Mouse (Mus musculus) intestine, embryonic 14.5 days (tissue): ENCODE data around the gene Srms. TPM values are rescaled to one million over a fixed set of nuclear protein-coding genes. Genes with fewer than 3 reads are reported as not detected.

Experiments used
- ATAC-seq: fragments of 200-750 bp; cut with Nextera tagmentation; replicated peaks from 2 replicates; pipeline ENCODE4 v1.8.0; 2017; ENCODE audit warnings: low read depth, moderate number of reproducible peaks, moderate TSS enrichment, moderate library complexity; ENCODE audit not compliant: low FRiP score, low TSS enrichment
- DNase-seq: peaks from one replicate; pipeline ENCODE4 v3.0.0-alpha.2; 2018; ENCODE audit warnings: low spot score
- H3K27ac ChIP-seq: fragments of 300-500 bp; sonication (generic); 2 replicates; pipeline ENCODE4 v1.5.1; 2014; ENCODE audit warnings: low read depth, mild to moderate bottlenecking, control low read depth
- H3K27me3 ChIP-seq: fragments of 300-500 bp; sonication (generic); replicated peaks from 2 replicates; pipeline ENCODE4 v1.6.1; 2014; ENCODE audit warnings: low read length, control low read depth; ENCODE audit not compliant: control insufficient read depth, insufficient read depth
- H3K36me3 ChIP-seq: fragments of 300-500 bp; sonication (generic); 2 replicates; pipeline ENCODE4 v1.6.1; 2014; ENCODE audit warnings: low read length, control low read depth; ENCODE audit not compliant: control insufficient read depth, insufficient read depth
- H3K4me1 ChIP-seq: fragments of 300-500 bp; sonication (generic); replicated peaks from 2 replicates; pipeline ENCODE4 v1.6.1; 2014; ENCODE audit warnings: low read length, control low read depth, mixed read lengths; ENCODE audit not compliant: control insufficient read depth, insufficient read depth
- H3K4me2 ChIP-seq: fragments of 300-500 bp; sonication (generic); 2 replicates; pipeline ENCODE4 v1.6.1; 2014; ENCODE audit warnings: low read length
- H3K4me3 ChIP-seq: fragments of 300-500 bp; sonication (generic); 2 replicates; pipeline ENCODE4 v1.5.1; 2014; ENCODE audit warnings: low read depth, low read length, control low read depth, mixed read lengths
- H3K9ac ChIP-seq: fragments of 300-500 bp; sonication (generic); 2 replicates; pipeline ENCODE4 v1.6.1; 2014; ENCODE audit warnings: mild to moderate bottlenecking, low read length
- H3K9me3 ChIP-seq: fragments of 300-500 bp; sonication (generic); 2 replicates; pipeline ENCODE4 v1.6.1; 2016; ENCODE audit warnings: low read length, control low read depth; ENCODE audit not compliant: control insufficient read depth
- WGBS: fragments of 180-500 bp; shearing (Covaris S2); extraction: QIAGEN DNeasy Blood & Tissue Kit; methylation state at CpG from one replicate; pipeline ENCODE4 v1.1.7; 2014; 5-methylcytosine and 5-hydroxymethylcytosine counted together
- polyA plus RNA-seq: library from polyadenylated mRNA; unstranded; fragments of >200 nt; fragmentation: Nextera tagmentation; extraction: Ambion mirVana; gene quantifications from 2 replicates; pipeline ENCODE4 v1.2.1, GENCODE M21; 2014

The Srms gene
- polyA plus RNA-seq, 1 experiment from 2014 or later = 0.09 TPM

DNA sequence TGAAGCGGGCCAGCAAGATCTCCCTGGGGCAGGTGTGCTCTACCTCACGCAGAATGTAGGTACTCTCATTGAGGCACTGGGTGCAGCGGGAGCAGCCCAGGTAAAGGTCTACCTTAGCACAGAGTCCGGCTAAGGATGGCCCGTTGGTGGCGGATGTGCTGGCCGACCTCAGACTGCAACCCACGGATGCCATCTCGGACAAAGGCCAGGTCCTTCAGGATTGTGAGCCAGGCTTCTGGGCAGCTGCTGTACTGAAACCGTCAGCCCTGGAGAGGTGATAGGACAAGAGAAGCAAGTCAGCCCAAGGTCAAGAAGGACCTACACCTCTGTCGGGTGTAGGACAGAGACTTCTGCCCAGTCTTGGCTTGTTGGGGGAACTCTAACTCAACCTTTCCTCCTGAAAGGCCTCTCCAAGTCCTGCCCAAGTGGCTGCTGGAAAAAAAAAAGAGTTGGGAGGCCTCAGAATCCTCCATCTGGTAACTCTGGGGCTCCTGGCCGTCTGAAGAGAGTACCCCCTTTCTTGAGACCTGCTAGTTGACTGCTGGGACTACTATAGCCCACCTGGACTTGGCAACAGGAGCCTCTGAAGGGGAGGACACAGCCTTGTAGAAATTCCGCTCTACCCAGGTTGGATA is 27.9 kb upstream of the Srms start:
- Histone ChIP-seq H3K27me3 (no peaks in the 10 kb centered on the region), H3K4me2 (peak overlapping the region; percentile 72), H3K27ac (no peak overlapping the region), H3K4me1 (peaks cover 15% of the 10 kb centered on the region; the same call in 1 of the 2 replicates), H3K9ac (no peak overlapping the region), H3K4me3 (no peak overlapping the region), H3K9me3 (no peaks in the 10 kb centered on the region), H3K36me3 (peaks cover 4% of the 10 kb centered on the region)
- 90% methylated on average over 13 of the region's 13 CpGs for whole genome bisulfite sequencing
- DNase-seq = no peak
- no peak for ATAC-seq

DNA sequence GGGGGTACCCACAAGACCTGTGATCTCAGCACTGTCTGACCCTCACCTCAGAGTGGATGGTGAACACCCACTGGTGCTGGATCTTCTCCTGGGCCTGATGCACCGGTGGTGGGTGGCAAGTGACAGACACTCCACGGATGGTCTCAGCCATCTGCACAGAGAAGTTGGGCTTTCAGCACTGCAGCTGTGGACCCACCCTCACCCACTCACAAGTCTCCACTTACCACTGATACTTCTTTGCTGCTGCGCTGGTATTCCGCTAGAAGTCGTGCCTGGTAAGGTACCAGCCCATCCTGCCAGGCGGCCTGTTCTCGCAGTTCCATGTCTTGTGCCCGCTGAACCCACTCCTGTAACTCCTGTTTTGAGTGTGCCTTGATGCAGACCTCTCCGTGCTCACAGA is 26.3 kb upstream of the Srms start:
- Histone ChIP-seq H3K9me3 (no peaks in the 10 kb centered on the region), H3K27ac (no peak overlapping the region), H3K36me3 (peaks cover 7% of the 10 kb centered on the region), H3K27me3 (no peaks in the 10 kb centered on the region), H3K4me3 (no peak overlapping the region), H3K9ac (no peak overlapping the region), H3K4me1 (peaks cover 15% of the 10 kb centered on the region; the same call in 1 of the 2 replicates), H3K4me2 (no peak overlapping the region)
- no peak for ATAC-seq
- 94% methylated on average over 9 of the region's 9 CpGs for WGBS
- DNase-seq = no peak

DNA sequence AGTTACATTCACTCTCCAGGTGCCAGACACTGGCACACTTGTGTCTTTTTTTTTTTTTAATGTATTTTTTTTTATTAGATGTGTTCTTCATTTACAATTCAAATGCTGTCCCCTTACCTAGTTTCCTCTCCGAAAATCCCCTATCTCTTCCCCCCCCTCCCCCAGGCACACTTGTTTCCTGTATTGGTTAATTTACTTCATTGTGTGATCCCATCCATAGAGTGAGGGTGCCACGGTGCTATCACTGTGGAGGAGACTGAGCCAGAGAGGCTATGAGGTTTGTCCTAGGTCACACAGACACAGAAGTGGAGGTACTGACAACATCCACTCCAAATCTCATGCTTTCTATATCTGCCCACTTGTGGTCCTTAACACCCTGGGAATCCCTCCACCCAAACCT is 25.9 kb upstream of the Srms start:
- DNase-seq (no peak), ATAC-seq (no peak)
- Histone ChIP-seq H3K27ac (no peak overlapping the region), H3K27me3 (no peaks in the 10 kb centered on the region), H3K4me1 (peaks cover 12% of the 10 kb centered on the region; the same call in 1 of the 2 replicates), H3K4me2 (no peak overlapping the region), H3K4me3 (no peak overlapping the region), H3K9ac (no peak overlapping the region), H3K36me3 (peaks cover 9% of the 10 kb centered on the region), H3K9me3 (no peaks in the 10 kb centered on the region)
- 79% methylated on average over 2 of the region's 2 CpGs for WGBS

DNA sequence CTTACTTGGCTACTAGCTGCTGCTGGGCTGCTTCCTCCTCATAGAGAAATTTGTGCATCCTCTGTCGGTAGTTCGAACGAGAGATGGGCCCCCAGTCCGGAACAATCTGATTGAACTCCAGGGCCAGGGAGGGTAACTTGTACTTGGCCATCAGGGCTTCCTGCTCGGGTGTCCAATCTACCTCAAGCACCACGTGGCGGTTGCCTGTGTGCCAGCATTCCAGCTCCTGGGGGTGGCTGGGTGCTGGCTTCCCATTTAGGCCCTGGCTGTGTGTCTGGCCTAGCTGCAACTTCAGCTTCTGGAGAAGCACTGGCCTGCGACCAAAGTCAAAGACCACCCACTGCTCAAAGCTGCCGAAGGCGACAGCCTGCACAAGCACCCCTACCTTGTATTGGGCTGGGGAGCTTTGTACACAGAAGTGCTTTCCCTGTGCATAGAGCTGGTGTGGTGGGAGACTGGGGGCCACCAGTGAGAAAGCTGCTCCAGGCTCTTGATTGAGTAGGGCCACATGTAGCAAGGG is 25.2 kb upstream of the Srms start:
- DNase-seq (no peak), ATAC-seq (no peak)
- peaks cover 10% of the 10 kb centered on the region; the same call in 1 of the 2 replicates for H3K4me1 ChIP-seq
- H3K27ac ChIP-seq = no peak overlapping the region
- H3K4me3 ChIP-seq = no peak overlapping the region
- H3K4me2 ChIP-seq = no peak overlapping the region
- H3K36me3 ChIP-seq = peaks cover 16% of the 10 kb centered on the region
- no peaks in the 10 kb centered on the region for H3K9me3 ChIP-seq
- no peaks in the 10 kb centered on the region for H3K27me3 ChIP-seq
- 82% methylated on average over 10 of the region's 10 CpGs for WGBS
- H3K9ac ChIP-seq = no peak overlapping the region

GRCm38 (mm10) chr2:181237251-181238014 is 24.4 kb upstream of the Srms start:
- Histone ChIP-seq H3K4me2 (no peak overlapping the region), H3K4me1 (peaks cover 8% of the 10 kb centered on the region; the same call in 1 of the 2 replicates), H3K27ac (no peak overlapping the region), H3K9me3 (no peaks in the 10 kb centered on the region), H3K27me3 (no peaks in the 10 kb centered on the region), H3K9ac (no peak overlapping the region), H3K4me3 (no peak overlapping the region), H3K36me3 (peaks cover 17% of the 10 kb centered on the region)
- ATAC-seq (no peak), DNase-seq (no peak)
- 86% methylated on average over 17 of the region's 17 CpGs for WGBS

GRCm38 (mm10) chr2:181235681-181236566 is 22.9 kb upstream of the Srms start:
- no peak overlapping the region for H3K4me3 ChIP-seq
- H3K27me3 ChIP-seq = no peaks in the 10 kb centered on the region
- 85% methylated on average over 23 of the region's 23 CpGs for WGBS
- H3K4me1 ChIP-seq = no peaks in the 10 kb centered on the region
- peaks cover 17% of the 10 kb centered on the region for H3K36me3 ChIP-seq
- no peak overlapping the region for H3K9ac ChIP-seq
- ATAC-seq (no peak), DNase-seq (no peak)
- H3K9me3 ChIP-seq = no peaks in the 10 kb centered on the region
- H3K4me2 ChIP-seq = no peak overlapping the region
- no peak overlapping the region for H3K27ac ChIP-seq

- DNase-seq (no peak), ATAC-seq (no peak)
- 86% methylated on average over 11 of the region's 11 CpGs for WGBS
- Histone ChIP-seq H3K4me2 (no peak overlapping the region), H3K27me3 (no peaks in the 10 kb centered on the region), H3K9ac (no peak overlapping the region), H3K36me3 (peaks cover 23% of the 10 kb centered on the region), H3K4me3 (no peak overlapping the region), H3K9me3 (no peaks in the 10 kb centered on the region), H3K4me1 (no peaks in the 10 kb centered on the region), H3K27ac (no peak overlapping the region)
Measured at GRCm38 (mm10) chr2:181234680-181235079, 21.7 kb upstream of the Srms start.

GRCm38 (mm10) chr2:181233443-181233842 is 20.5 kb upstream of the Srms start:
- no peaks in the 10 kb centered on the region for H3K9me3 ChIP-seq
- H3K4me3 ChIP-seq = no peak overlapping the region
- H3K27ac ChIP-seq = no peak overlapping the region
- WGBS = 91% methylated on average over 15 of the region's 15 CpGs
- no peaks in the 10 kb centered on the region for H3K27me3 ChIP-seq
- H3K4me1 ChIP-seq = no peaks in the 10 kb centered on the region
- H3K9ac ChIP-seq = no peak overlapping the region
- H3K4me2 ChIP-seq = no peak overlapping the region
- H3K36me3 ChIP-seq = peaks cover 31% of the 10 kb centered on the region
- no peak for DNase-seq
- ATAC-seq = no peak
